In the genomic region with DNA sequence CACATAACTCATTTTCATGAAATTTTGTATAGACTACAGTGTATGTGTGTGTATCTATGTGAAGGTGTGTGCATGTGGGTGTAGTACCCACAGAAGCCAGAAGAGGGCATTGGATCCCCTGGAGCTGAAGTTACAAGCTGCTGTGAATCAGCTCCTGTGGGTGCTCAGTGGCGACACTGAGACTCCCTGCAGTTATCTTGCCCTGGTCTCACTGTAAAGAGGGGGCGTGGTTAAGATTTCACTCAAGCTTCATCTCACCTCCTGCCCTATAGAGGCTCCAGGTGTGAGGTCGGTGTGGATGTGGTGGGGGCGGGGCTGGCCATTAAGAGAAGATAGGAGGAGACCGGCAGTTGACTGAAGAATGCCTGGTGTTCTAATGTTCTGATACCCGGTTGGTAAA, we compare ENCODE assay signal across 34 mouse cellular contexts. TPM values are rescaled to one million over a fixed set of nuclear protein-coding genes. Genes with fewer than 3 reads are reported as not detected.
DNase-seq lines count a peak whose midpoint lies in the region; ATAC-seq and TF ChIP-seq lines count a peak whose summit lies in the region.
"Had no signal": no experiment of that assay in that cellular context is flagged by ENCODE, and none has a peak within 500 bp of the region (broad histone marks: within the 10 kb centered on the region; RNA-seq: fewer than 3 reads in every experiment).

No protein-coding gene starts in this region.

- no peaks in the 10 kb centered on the region for H3K36me3 ChIP-seq in heart, adult 2 months (ENCODE audit: control insufficient read depth, insufficient read depth, low read length)
- H3K36me3 ChIP-seq in liver, embryonic 14.5 days (replicated peaks; ENCODE audit: control insufficient read depth, insufficient read depth, low read depth), result no peaks in the 10 kb centered on the region
- no peaks in the 10 kb centered on the region for H3K36me3 ChIP-seq in E14TG2a.4 (ENCODE audit: insufficient read depth, low read length)
- no peaks in the 10 kb centered on the region for H3K36me3 ChIP-seq in forebrain, embryonic 11.5 days (ENCODE audit: control insufficient read depth, insufficient read depth, low read length)
- H3K36me3 ChIP-seq: hindbrain, embryonic 15.5 days; intestine, embryonic 15.5 days; limb, embryonic 13.5 days; liver, embryonic 12.5 days; midbrain, embryonic 12.5 days; neural tube, embryonic 13.5 days had no signal

- H3K27me3 ChIP-seq in heart, adult 2 months (ENCODE audit: control insufficient read depth, insufficient read depth, low read length), result no peaks in the 10 kb centered on the region
- no peaks in the 10 kb centered on the region for H3K27me3 ChIP-seq in liver, embryonic 14.5 days (ENCODE audit: control insufficient read depth, insufficient read depth, low read length)
- no peaks in the 10 kb centered on the region for H3K27me3 ChIP-seq in E14TG2a.4 (ENCODE audit: insufficient read depth, low read length)
- H3K27me3 ChIP-seq in forebrain, embryonic 11.5 days (ENCODE audit: control insufficient read depth, insufficient read depth, low read length), result no peaks in the 10 kb centered on the region
- H3K27me3 ChIP-seq: forebrain, embryonic 13.5 days; hindbrain, embryonic 15.5 days; limb, embryonic 13.5 days; liver, embryonic 12.5 days had no signal

- peak; percentile 41 for TF ChIP-seq CTCF in heart, adult 2 months (IDR thresholded peaks at IDR 0.05)
- TF ChIP-seq CTCF in liver, embryonic 14.5 days (IDR thresholded peaks at IDR 0.05; ENCODE audit: low read depth), result peak; percentile 24
- TF ChIP-seq CTCF in E14TG2a.4 (conservative IDR thresholded peaks at IDR 0.05; ENCODE audit: low read length), result peak; percentile 57

- DNase-seq in heart, adult 2 months, result no peak
- no peak for DNase-seq in heart, postnatal 14 days
- no peak for DNase-seq in liver, embryonic 14.5 days (ENCODE audit: low read depth in 3 of 3, low spot score in 3 of 3)
- DNase-seq in liver, result no peak
- peak; percentile 84 for DNase-seq in ZHBTc4 (ENCODE audit: low read depth, low spot score)
- DNase-seq in forebrain, embryonic 11.5 days (ENCODE audit: low spot score), result no peak
- no peak for DNase-seq in left cerebral cortex, adult 18-20 months (ENCODE audit: low spot score in 2 of 2)
- DNase-seq: adrenal gland, adult 8-10 months; cerebellum, adult 2 months; cerebellum, postnatal 14 days; gastrocnemius, postnatal 10 days; kidney, adult 9 months; kidney, postnatal 10 days; layer of hippocampus, adult 9-11 months; lung, adult 18-20 months; right cerebral cortex, postnatal 4 days; thymus, adult 18-20 months; thymus, postnatal 25 days had no signal

- TF ChIP-seq POLR2A in heart, adult 2 months (IDR thresholded peaks at IDR 0.05; ENCODE audit: insufficient read depth, low read depth, low read length), result no peak

- no peak overlapping the region for H3K27ac ChIP-seq in heart, adult 2 months
- no peak overlapping the region for H3K27ac ChIP-seq in liver, embryonic 14.5 days
- no peak overlapping the region for H3K27ac ChIP-seq in forebrain, embryonic 11.5 days (ENCODE audit: low read depth, low read length)
- H3K27ac ChIP-seq: forebrain, embryonic 13.5 days; hindbrain, embryonic 15.5 days; intestine, embryonic 15.5 days; left cerebral cortex, adult 2 months; limb, embryonic 13.5 days; liver, embryonic 12.5 days; midbrain, embryonic 12.5 days; neural tube, embryonic 13.5 days had no signal

- no peak overlapping the region for H3K4me2 ChIP-seq in liver, embryonic 14.5 days (ENCODE audit: low read depth)
- H3K4me2 ChIP-seq in forebrain, embryonic 11.5 days (ENCODE audit: low read depth, low read length, severe bottlenecking), result no peak overlapping the region
- H3K4me2 ChIP-seq: forebrain, embryonic 13.5 days; heart, embryonic 11.5 days; hindbrain, embryonic 15.5 days; intestine, embryonic 15.5 days; limb, embryonic 13.5 days; liver, embryonic 12.5 days; midbrain, embryonic 12.5 days; neural tube, embryonic 13.5 days had no signal

- peaks cover 5% of the 10 kb centered on the region for H3K4me1 ChIP-seq in heart, adult 2 months (ENCODE audit: control insufficient read depth, insufficient read depth, low read length)
- H3K4me1 ChIP-seq in liver, embryonic 14.5 days (replicated peaks; ENCODE audit: control insufficient read depth in 2 of 2, insufficient read depth in 2 of 2, low read length in 1 of 2), result peaks cover 0 to 2% of the 10 kb centered on the region in 2 experiments; a peak in 1 of 4 replicates
- peaks cover 9% of the 10 kb centered on the region for H3K4me1 ChIP-seq in E14TG2a.4 (replicated peaks; ENCODE audit: low read depth, low read length)
- H3K4me1 ChIP-seq in forebrain, embryonic 11.5 days (replicated peaks; ENCODE audit: control insufficient read depth, insufficient read depth, low read length), result no peaks in the 10 kb centered on the region
- H3K4me1 ChIP-seq: intestine, embryonic 15.5 days; limb, embryonic 13.5 days; liver, embryonic 12.5 days had no signal

- no peak for ATAC-seq in liver, embryonic 14.5 days (ENCODE audit: insufficient read depth)
- ATAC-seq in forebrain, embryonic 11.5 days (replicated peaks; ENCODE audit: low FRiP score), result no peak
- ATAC-seq: intestine, embryonic 15.5 days; liver, embryonic 12.5 days had no signal

- no peak overlapping the region for H3K4me3 ChIP-seq in heart, adult 2 months
- no peak overlapping the region for H3K4me3 ChIP-seq in liver, embryonic 14.5 days (ENCODE audit: insufficient read depth in 1 of 2, low read depth in 2 of 2, low read length in 2 of 2)
- no peak overlapping the region for H3K4me3 ChIP-seq in E14TG2a.4 (replicated peaks; ENCODE audit: low read length)
- no peak overlapping the region for H3K4me3 ChIP-seq in forebrain, embryonic 11.5 days (ENCODE audit: low read depth, low read length)
- H3K4me3 ChIP-seq: erythroblast, embryonic 14.5 days; forebrain, embryonic 13.5 days; hindbrain, embryonic 15.5 days; intestine, embryonic 15.5 days; left cerebral cortex, adult 2 months; limb, embryonic 13.5 days; liver, embryonic 12.5 days; midbrain, embryonic 12.5 days; neural tube, embryonic 13.5 days had no signal

- H3K9ac ChIP-seq in heart, adult 2 months (ENCODE audit: low read depth, low read length), result no peak overlapping the region
- no peak overlapping the region for H3K9ac ChIP-seq in liver, embryonic 14.5 days (replicated peaks)
- no peak overlapping the region for H3K9ac ChIP-seq in forebrain, embryonic 11.5 days (ENCODE audit: low read length)
- H3K9ac ChIP-seq: forebrain, embryonic 13.5 days; hindbrain, embryonic 15.5 days; intestine, embryonic 15.5 days; limb, embryonic 13.5 days; liver, embryonic 12.5 days; midbrain, embryonic 12.5 days; neural tube, embryonic 13.5 days had no signal

- TF ChIP-seq EP300 in heart, adult 2 months (IDR thresholded peaks at IDR 0.05; ENCODE audit: insufficient read depth, low read depth, low read length), result no peak
- TF ChIP-seq EP300 in liver, embryonic 14.5 days (IDR thresholded peaks at IDR 0.05; ENCODE audit: low read depth), result no peak

- 90% methylated on average over 6 of the region's 6 CpGs for WGBS in heart, adult 2 months
- 66% methylated on average over 6 of the region's 6 CpGs for WGBS in liver, embryonic 14.5 days (ENCODE audit: insufficient replicate concordance)
- 93% methylated on average over 6 of the region's 6 CpGs for WGBS in forebrain, embryonic 11.5 days

- H3K9me3 ChIP-seq in liver, embryonic 14.5 days (ENCODE audit: control insufficient read depth, low read length), result no peaks in the 10 kb centered on the region
- no peaks in the 10 kb centered on the region; the same call in 1 of the 2 replicates for H3K9me3 ChIP-seq in E14TG2a.4 (ENCODE audit: low read length)
- H3K9me3 ChIP-seq in forebrain, embryonic 11.5 days (ENCODE audit: control insufficient read depth, low read length), result no peaks in the 10 kb centered on the region; the same call in 1 of the 2 replicates
- H3K9me3 ChIP-seq: hindbrain, embryonic 15.5 days; intestine, embryonic 15.5 days; limb, embryonic 13.5 days had no signal

- intact Hi-C loops in heart, adult 2 months (cut with DNase I), result loop anchor here (1.0 kb wide), 3 partner anchors 12 to 201 kb away; no protein-coding TSS in a partner anchor
- intact Hi-C loops in heart, postnatal 14 days (cut with DNase I), result loop anchor here (1.0 to 2.0 kb wide), 2 partner anchors 51 to 204 kb away; no protein-coding TSS in a partner anchor

- H3K79me2 ChIP-seq in heart, adult 2 months (replicated peaks; ENCODE audit: control insufficient read depth, insufficient read depth, low read length), result no peaks in the 10 kb centered on the region

RNA-seq across cellular contexts. Expression of a gene that starts 34.2 kb away (rescaled TPM):
- 10 to 100 TPM; 15.1 to 27.1 TPM for total RNA-seq in heart, adult 2 months (2021)
- 20.4 and 23.2 TPM in 2 replicates for polyA plus RNA-seq in heart, adult 2 months (2012; rRNA removed)
- total RNA-seq in heart, postnatal 14 days (2021), result 10 to 100 TPM; 31.5 to 31.8 TPM
- polyA plus RNA-seq in liver, embryonic 14.5 days (2012; rRNA removed), result 0.02 and 0.03 TPM in 2 replicates
- polyA plus RNA-seq in liver, embryonic 14.5 days (2014; fragmentation: Nextera tagmentation; extraction: Ambion mirVana), result 0.04 and 0.10 TPM in 2 replicates
- 1.3 and 1.8 TPM in 2 replicates for polyA plus RNA-seq in forebrain, embryonic 11.5 days (2014; fragmentation: Nextera tagmentation; extraction: Ambion mirVana)
- 1 to 10 TPM; 5.8 to 6.3 TPM for total RNA-seq in left cerebral cortex, adult 18-20 months (2021)
- total RNA-seq: CH12.LX; granulocyte monocyte progenitor cell, adult 5-6 weeks; hematopoietic stem cell, adult 5-6 weeks; megakaryocyte, adult 5-6 weeks had no signal
- polyA plus RNA-seq: C2C12; erythroblast, embryonic 14.5 days had no signal
